Mouse (Mus musculus) embryo, embryonic 11 days (tissue): ENCODE measurements around the gene Tprg.

Source experiments
- DNase-seq: peaks from one replicate; pipeline ENCODE4 v3.0.0-alpha.2; 2015

Tprg gene

DNA sequence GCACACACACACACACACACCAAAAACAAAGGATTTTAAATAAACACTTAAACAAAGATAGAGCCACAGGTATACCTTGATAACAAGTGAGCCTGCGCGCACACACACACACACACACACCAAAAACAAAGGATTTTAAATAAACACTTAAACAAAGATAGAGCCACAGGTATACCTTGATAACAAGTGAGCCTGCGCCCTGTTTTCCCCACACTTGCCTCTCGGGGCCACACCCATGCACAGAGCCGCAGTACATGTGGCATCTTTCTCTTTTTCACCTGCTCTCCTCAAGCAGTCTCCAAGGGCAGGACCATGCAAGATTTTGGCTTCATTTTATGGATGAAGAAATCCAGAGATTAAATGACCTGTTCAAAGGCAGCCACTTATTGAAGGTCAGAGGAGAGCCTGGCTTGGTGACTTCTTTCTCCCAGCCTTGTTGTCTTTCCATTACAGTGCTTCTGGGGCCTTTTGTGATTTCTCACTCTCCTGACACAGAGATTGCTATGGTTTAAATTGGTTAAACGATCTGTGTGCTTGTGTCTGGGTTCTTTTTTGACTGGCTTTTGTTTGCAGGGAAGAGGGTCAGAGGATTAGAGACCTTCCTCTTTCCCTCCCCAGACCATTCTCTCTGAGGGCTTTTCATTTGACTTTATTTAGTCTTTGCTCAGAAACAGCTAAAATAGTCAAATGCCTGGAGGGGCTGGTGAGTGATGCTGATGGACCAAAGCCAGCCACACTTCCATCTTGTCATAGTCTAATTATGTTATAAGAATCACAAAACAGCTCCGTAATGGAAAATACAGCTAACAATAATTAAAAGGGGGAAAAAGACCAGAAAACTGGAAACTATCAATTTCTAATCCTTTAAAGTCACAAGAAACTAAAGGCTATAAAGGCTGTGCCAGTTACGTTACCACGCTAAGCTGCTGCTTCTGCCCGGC lies 46.9 kb downstream of the Tprg start:
- DNase-seq: peak; percentile 13

DNA sequence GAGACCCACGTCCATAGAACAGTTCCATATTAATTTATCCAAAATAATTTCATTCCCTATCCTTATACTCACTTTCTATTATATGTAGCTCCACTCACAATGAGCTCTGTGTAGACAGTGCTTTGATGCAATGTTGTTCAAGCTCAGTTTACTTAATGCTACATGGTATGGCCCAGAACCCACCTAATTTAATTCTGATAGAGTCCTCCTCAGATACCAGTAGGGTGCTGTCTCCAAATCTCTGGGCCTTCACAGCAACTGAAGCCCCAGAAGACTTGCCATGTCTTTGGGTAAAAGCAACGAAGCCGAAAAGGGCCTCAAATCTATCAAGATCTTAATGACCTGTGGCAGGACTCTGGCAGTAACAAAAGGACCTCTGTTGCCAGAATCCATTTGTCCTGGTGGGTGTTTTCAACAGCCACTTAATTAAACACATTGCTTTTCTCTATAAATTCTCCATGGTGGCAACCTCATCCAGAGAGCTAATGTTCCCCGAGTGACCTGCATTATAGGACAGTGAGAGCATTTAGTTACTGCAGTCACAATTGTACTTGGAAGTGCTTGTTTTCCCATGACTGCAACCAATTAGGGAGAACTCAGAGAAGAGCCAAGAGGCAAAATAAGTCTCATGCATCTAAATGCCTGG lies 48.6 kb downstream of the Tprg start:
- peak; percentile 46 for DNase-seq

DNA sequence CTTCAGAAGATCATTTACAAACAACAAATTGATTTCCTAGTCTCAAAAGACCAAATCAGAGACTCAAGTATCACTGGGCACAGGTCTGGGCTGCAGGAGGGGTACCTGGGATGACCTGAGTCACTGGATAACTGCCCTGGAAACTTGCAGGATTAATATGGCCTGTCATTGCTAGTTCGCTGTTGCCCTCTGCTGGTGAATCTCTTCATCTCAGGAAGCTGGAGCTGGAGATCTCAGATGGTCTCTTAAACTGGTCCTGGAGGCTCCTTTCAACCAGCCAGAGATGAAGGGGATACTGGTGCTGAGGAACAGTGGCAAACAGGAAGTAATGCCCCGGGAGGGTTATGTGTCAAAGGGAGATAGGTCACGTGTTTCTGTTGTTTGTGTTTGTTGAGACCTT lies 63.0 kb downstream of the Tprg start:
- DNase-seq: peak; percentile 79

DNA sequence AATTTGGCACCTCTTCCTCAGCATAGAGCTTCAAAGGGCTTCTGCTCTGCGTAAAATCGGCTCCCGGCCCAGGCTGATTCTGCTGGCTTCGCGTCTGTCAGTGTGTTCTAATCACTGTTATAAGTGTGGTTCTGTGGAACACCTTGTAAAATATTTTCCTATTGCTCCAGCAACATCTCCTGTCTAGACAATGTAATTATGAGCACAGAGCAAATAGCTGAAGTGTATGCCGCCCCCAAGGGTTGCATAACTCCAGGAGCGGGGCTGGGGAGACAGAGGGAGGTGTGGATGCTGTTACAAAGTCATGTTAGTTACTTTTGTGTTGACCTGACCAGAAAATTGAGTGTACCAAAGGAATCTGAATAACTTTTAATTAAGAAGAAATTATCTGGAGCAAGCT lies 81.2 kb downstream of the Tprg start:
- no peak for DNase-seq

DNA sequence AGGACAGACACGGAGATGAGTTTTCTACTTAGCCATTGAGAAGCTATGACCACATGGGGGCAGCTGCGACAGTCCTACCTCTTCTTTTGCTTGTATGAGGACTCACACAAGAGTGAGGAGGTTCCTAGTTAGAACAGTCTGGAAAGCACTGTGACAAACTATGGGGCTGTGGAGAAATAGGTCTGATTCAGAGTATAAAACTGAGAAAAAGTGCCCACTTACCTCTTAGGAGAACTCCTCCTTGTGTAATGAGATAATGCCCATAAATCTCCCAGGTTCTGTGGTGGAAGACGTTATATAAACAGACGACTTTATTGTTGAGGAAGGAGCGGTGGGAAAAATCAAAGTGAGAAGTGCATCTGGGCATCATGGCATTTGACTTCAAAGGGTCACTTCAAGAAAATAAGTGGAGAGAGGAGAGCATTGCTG lies 83.4 kb downstream of the Tprg start:
- no peak for DNase-seq

DNA sequence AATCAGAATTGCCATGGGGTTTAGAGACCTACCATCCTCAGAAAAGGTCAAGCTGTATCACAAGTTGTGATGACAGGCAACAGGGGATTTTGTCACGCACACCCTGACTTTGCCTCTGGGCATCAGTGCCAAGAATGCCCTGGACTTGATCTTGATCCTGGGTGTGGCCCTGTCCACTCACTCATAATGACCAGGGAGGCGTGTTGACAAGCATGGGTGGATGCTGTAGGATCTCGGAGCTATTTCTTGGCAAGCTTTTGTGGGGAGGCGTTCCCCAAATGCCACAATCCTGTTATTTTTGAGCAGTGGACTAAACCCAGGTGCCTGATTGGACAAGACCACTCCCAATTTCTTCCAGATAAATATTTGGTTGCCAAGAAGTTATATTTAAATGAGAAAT lies 87.5 kb downstream of the Tprg start:
- no peak for DNase-seq

DNA sequence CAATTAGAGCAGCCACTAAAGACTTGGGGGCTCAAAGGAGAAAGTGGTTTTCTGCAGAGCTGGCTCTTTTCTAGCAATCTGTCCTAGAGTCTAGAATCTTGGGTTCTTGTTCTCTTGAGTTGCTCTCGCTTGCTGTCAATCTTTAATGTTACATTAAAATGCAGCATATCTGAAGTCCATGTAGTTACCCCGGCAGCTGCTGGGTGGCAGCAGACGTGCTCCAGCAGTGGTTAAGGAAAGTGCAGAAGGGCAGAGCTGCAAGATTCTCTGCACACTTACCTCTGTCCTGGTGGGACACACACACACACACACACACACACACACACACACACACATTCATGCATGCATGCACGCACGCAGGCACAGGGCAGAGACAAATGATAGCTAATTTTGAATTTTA lies 88.2 kb downstream of the Tprg start:
- peak; percentile 40 for DNase-seq

DNA sequence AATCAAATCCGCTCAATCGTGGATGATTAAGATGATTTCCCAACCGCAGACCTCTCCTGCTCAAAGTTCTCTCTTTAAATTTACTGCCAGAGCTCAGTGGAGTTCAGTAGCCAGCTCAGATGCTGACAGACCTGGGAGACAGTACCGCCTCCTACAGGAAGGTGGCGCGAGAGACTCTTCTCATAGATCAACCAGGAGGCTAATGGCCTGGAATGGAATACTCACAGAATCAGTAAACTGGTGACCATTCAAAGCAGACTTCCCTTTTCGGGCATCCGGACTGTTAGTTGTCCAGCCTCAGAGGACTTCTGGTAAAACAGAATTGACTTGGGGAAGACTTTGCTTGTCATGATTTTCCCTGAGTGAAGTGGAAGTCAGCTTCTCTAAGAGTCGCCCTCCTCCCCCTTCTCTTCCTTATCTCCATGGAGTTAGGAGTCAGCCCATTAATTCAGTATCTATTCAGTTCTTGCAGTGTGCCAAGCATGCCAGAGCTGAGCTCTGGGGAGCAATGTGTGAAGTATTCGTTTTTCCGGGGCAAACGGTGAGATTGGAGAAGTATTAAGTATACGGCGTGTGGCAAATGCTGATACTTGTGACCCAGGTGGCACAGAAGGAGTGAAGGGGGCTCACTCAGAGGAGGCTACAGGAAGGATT lies 90.2 kb downstream of the Tprg start:
- DNase-seq: peak; percentile 86

DNA sequence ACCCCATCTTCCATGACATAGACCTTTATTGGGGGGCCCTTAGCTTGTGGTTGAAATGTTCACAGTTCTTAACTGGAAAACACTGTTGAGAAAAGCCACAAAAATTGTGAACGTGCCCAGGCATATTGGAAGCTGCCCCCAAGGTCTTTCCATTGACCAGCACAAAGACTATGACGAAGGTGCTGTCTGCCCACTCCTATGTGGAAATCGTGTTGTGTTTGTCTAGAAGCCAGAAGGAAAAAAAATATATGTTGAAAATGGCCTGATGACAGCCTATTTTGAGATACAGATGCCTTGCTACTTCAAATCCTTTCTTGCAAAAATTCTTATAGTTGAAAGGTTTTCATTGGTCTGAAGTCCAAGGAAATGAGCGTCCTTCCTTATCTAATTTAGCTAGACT lies 91.1 kb downstream of the Tprg start:
- DNase-seq: no peak

DNA sequence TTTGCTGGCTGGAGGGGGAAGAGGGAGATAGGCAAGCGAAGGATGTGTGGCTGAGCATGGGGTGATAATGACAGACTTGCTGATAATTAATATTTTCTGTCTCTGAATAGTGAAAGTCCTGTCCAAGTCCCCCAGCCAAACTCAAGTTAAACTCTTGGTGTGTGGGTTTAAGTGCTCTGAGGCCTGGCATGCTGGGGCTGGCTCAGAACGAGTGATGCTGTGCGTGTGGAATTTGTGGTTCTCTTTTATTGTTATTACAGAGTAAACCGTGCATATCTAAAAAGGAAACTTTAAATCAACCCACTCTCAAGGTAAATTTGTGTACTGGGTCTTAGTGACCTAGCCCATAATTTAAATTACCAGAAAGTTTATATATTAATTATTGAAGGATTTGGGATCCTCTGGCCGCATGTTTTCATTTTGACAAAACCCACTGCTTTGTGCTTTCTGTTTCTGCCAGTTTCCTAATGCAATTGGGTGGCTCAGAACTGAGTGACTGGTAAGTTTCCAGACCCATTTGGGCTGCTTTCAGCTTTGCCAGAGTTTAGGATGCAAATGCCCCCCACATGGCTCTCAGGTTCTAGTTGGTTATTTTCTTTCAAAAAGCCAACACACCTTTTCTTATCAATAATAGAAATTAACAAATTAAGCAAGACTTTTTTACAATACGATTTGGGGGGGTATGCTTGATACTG lies 99.0 kb downstream of the Tprg start:
- DNase-seq: no peak

DNA sequence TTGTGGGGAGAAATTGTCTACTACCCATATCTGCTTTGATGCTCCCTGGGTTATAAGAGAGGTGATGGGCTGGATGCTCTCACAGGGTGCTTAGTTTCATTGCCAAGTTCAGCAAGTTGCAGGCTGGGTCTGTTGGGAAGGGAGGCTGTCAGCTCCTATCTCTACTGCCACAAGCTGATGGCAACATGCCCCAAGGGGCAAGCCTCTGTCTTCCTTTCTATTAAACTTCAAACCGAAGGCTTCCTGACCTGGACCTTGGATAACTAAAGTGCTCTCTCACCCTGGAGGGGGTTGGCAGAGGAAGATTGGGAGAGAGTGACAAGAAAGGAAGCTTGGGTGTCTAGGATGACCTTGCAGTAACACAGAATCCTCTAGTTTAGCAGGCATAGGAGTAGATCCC lies 108.1 kb downstream of the Tprg start:
- DNase-seq: no peak

DNA sequence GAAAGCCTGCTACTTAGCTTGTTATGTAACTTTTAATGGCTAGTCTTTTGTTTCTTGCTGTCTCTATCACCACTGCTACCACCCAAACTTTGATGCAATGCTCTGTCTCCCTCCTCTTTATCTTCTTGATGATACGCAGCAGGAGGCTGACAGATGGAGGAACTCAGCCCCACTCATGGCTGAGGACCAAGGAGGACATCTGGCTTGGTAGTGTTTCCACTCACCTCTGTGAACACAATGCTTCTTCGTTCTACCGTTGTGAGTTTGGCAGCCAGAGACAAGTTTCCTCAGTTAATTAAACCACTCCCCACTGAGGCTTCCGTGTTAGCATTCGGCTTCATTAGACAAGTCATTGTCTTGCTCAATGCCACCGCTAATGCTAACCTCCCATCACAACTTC lies 117.5 kb downstream of the Tprg start:
- DNase-seq: no peak

DNA sequence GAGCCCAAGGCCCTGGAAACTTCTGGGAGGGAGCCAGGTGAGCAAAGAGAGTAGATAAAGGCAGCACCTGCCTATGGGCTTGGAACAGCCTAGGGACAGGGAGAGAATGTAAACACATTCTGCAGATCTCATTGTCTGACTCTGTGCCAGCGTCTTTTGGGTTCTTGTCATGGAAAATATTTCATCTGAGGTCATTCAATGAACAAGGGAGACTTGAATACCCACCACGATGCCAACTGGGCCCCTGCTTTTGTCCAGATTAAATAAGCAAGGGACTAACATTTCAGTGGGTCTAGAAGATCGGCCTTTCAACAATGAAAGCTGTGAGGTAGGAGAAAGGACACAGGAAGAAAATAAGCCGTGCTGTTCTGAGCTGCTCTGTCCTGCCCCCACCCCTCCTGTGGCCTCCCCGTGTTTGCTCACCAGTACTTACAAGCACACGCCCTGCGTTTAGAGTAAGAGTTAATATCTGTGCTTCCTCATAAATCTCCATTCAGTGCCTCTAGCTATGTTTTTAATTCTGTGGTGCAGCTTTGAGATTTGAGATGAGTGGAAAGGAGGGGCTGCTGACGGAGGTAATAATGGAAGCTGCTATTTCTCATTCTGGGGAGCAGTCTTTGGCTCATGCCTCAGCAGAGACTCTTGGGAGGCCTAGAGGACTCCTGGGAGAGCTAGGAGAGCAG lies 120.7 kb downstream of the Tprg start:
- no peak for DNase-seq

DNA sequence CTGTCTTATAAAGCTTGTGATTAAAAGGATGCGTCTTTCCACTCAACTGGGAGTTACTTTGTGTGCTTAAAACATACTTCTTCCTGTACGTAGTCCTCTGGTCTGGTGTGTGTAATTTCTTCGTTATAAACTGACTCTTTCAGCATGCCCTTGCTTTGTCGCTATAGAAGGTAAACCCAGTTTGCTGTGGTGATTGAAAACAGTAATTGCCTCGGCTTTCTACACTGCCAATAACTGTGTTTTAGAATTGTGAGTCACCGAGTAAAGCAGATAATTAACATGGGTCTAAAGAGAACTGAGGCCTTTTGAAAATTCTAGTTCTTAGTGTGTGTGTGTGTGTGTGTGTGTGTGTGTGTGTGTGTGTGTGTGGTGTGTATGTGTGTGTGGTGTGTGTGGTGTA lies 121.4 kb downstream of the Tprg start:
- DNase-seq: no peak

DNA sequence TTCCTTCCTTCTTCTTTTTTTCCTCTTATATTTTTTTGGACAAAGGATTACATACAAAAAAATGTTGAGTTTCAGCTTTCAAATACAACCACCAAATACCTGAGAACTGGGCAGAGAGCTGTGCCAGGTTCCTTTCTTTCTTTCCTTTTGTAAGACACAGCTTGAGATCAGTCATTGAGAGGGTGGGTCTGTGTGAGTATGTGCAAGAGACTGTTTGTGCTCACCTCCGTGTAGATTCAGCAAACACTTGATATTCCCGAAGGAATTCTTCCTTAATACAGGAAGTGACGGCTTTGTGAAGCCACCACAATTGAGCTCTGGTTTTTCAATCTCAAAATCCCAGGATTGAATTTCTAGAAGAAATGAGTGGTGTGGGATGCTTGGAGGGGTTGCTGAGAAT lies 124.7 kb downstream of the Tprg start:
- DNase-seq: no peak

DNA sequence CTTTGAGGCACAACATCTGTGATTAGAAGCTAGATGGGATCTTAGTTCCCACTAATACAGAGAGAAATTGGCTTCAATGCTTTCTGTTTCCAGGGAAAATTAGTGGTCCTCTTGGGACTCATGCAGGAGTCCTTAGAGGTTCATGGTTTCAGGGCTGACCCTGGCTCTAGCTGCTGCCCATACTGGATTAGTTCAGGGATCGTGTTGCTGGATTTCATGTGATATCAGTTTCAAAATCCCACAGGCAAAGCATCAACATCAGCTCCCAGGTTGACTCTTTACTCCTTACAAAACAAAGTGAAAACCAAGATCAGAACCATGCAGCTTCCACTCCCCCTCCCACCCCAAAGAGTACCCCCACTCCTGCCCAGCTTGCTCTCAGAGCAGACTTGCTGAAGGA lies 127.3 kb downstream of the Tprg start:
- DNase-seq: peak; percentile 9

DNA sequence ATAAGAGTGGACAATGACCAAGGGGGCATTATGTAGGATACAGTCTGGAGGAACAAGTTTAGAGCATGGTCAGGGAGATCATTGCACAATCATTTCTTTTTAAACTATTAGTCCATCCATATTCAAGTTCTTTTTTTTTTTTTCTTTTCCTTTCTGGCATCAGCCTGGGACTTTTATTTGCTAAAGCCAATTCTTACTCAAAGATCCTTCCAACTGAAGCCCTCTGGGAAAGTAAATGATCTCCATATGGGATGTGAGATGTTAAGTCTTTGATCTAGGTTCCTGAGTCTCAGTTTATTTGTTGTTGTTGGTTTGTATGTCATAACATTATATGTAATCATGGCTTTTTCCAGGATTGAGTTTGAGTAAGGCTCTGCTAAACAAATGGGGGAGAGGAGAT lies 128.6 kb downstream of the Tprg start:
- no peak for DNase-seq

DNA sequence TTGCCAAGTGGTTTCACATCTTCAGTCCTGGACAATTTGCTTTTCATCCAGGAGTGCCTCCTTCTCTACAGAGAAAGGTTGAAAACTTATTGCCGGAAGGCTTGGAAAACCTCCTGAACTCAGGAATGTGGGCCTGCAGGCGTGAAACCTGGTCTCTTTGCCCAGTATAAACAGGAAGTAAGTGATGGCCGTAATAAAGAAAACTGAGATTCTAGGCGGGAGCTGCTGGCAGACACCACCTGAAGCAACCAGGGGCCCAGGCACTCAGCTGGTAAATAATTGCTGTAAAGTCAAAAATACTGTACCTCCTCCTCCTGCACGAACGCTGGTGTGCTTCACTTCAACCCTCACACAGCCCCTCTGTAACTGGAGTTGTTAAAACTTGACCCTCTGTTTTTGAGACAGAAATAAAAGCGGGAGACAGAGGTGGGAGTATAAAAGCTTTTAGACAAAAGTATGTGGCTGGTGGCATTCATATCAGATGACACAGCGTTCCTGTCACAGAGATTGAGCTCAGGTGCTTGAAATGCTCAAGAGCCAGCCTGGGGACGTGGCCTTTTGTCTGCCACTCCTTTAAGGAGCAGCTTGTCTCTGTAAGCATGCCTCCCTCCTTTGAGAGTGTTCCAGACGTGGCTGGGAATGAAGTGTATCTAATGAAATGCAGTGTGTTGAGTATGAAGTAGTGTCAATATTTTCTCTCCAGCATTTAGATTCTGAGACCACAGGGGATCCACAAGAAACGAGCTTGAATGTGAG lies 131.4 kb downstream of the Tprg start:
- peak; percentile 29 for DNase-seq

DNA sequence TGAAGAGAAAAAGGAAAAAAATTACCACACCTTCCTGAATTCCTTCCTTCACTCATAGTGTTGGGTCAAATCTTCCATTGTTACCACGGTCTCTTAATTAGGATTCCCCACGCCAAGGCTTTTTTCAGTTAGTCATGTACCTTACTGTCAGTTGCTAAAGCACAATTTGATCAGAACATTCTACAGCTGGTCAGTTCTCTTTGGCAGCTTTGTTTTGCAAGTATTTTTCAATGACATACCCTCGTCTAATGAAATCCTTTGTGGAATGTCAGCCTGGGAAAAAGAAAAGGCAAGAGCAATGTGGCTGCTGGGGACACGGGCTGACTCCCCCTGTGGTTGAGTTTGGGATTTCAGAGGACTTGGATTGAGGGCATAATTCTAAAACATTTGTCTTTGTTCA lies 136.4 kb downstream of the Tprg start:
- no peak for DNase-seq

DNA sequence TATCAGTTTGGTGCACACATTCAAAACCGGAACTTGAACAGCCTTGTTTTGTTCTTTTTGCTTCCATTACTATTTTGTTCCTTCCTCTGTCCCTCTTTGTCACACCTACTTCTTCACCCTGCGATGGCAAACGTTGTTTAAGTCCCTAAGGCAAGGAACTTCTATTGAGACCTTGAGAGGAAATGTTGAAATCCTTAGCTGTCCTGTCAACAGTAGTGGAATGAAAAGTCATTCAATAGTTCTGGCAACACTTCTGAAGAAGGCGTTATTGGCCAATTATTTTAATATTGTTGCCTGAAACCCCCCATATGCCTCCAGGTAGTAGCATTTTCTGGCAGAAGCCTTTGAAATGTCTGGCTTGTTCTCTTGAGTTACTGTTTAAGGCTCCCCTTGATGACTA lies 137.4 kb downstream of the Tprg start:
- DNase-seq: no peak

DNA sequence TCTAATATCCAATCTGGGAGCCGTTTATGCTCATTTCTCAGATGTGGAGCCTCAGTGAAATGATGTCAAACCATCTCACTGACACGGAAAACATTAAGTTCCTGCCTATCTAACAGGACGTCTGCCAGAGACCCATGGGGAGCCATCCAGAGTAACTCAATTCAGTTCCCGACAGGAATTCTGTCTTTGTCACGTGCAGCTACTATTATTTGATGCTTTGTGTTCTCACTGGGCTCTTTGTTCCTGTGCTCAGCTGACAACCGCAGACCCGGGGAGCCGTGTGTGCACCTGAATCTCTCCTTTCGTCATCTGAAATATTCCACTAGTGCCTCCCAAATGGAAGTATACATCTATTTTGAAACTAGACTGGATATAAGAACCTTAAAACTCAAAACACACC lies 138.3 kb downstream of the Tprg start:
- DNase-seq: no peak

DNA sequence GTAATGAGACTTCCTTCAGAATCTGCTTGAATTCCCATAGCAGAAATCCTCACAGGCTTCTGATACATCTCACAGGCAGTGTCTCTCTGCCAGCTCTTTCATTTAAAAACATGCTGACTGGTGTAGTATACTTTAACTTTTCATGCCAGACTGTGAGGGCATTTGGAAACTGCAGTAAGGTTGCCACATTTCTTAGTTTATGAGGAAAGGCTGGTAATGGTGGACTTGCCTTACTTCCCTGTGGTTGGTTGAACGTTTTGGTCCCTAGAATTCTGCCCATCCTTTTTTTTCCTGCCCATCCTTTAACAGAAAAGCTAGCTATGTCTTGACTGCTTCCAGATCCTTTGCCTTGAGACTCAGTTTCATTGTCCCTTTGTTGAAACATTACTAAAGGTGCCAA lies 138.8 kb downstream of the Tprg start:
- no peak for DNase-seq
